Mouse (Mus musculus) 416B (cell line): ENCODE measurements around the gene Zfp683.
A peak's percentile ranks its signal among the peaks of the same experiment; 100 is the strongest.

Experiments used
- DNase-seq: peaks from one replicate; pipeline ENCODE4 v3.0.0; 2011; ENCODE audit warnings: low read depth

Zfp683 gene

GRCm38 (mm10) chr4:134053538-134053937 lies at the start of gene Zfp683:
Gene Zfp683, plus strand, starts transcription at chr4:134053838.
- no peak for DNase-seq

- no peak for DNase-seq
Observed at GRCm38 (mm10) chr4:134005581-134006358, 47.9 kb upstream of the Zfp683 start.

GRCm38 (mm10) chr4:134006845-134007244 lies 46.8 kb upstream of the Zfp683 start:
- no peak for DNase-seq

GRCm38 (mm10) chr4:134009709-134010108 lies 43.9 kb upstream of the Zfp683 start:
- no peak for DNase-seq

GRCm38 (mm10) chr4:134011450-134012414 lies 41.9 kb upstream of the Zfp683 start:
- DNase-seq = no peak

- peak; percentile 45 for DNase-seq
Observed at GRCm38 (mm10) chr4:134012858-134013528, 40.6 kb upstream of the Zfp683 start.

GRCm38 (mm10) chr4:134016208-134016607 lies 37.4 kb upstream of the Zfp683 start:
- no peak for DNase-seq

GRCm38 (mm10) chr4:134016767-134017166 lies 36.9 kb upstream of the Zfp683 start:
- DNase-seq = no peak

GRCm38 (mm10) chr4:134017201-134017865 lies 36.3 kb upstream of the Zfp683 start:
- no peak for DNase-seq

- DNase-seq = no peak
Observed at GRCm38 (mm10) chr4:134018038-134018778, 35.4 kb upstream of the Zfp683 start.

GRCm38 (mm10) chr4:134018779-134019145 lies 34.9 kb upstream of the Zfp683 start, which contains the start of gene Lin28a:
Gene Lin28a, minus strand, starts transcription at chr4:134018841.
- DNase-seq = no peak

- no peak for DNase-seq
Observed at GRCm38 (mm10) chr4:134019210-134019609, 34.4 kb upstream of the Zfp683 start.

- no peak for DNase-seq
Observed at GRCm38 (mm10) chr4:134019641-134020351, 33.8 kb upstream of the Zfp683 start.

GRCm38 (mm10) chr4:134020621-134021020 lies 33.0 kb upstream of the Zfp683 start:
- peak; percentile 72 for DNase-seq

- DNase-seq = no peak
Observed at GRCm38 (mm10) chr4:134025802-134026201, 27.8 kb upstream of the Zfp683 start.

- DNase-seq = peak; percentile 70
Observed at GRCm38 (mm10) chr4:134035953-134036352, 17.7 kb upstream of the Zfp683 start.

GRCm38 (mm10) chr4:134041317-134042123 lies 12.1 kb upstream of the Zfp683 start:
- peak; percentile 91 for DNase-seq

GRCm38 (mm10) chr4:134043041-134043440 lies 10.6 kb upstream of the Zfp683 start:
- peak; percentile 53 for DNase-seq

GRCm38 (mm10) chr4:134047648-134048047 lies 6.0 kb upstream of the Zfp683 start:
- DNase-seq = no peak
